Mouse (Mus musculus): ENCODE measurements around the gene Safb.

DNA sequence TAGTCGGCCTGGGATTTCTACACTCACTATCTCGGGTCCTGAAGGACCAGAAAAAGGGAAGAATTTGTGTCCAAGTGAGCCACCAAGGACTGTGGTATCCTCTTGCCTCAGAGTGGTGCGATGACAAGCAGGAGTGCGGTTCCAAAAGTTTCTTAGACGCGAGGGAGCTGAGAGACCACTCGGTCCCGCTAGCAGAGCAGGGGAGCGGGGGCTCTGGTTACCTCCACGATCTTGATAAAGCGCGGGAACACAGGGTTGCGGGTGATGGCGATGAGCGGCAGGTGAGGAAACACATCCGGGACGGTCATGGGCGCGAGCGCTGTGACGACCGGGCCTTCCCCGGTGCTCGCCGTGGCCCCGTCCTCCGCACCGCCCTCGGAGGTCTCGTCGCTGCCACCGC, 41.6 kb downstream of the Safb start:
- no peak for TF ChIP-seq CTCF (IDR thresholded peaks at IDR 0.05; ENCODE audit: extremely low read depth, insufficient read depth, insufficient read length, insufficient replicate concordance)
- TF ChIP-seq POLR2A (IDR thresholded peaks at IDR 0.05; ENCODE audit: low read depth, low read length): no peak

All from spleen, adult 2 months (tissue).